Mouse (Mus musculus) adipocyte (in vitro differentiated cells): ENCODE results near the gene Ino80d.

Experiments
- DNase-seq: peaks from one replicate; pipeline ENCODE4 v3.0.0-alpha.2; 2016; ENCODE audit warnings: low spot score

Gene Ino80d

GRCm38 (mm10) chr1:62991021-62991420 is 123.4 kb downstream of the Ino80d start:
- no peak for DNase-seq

GRCm38 (mm10) chr1:62987561-62987960 is 126.9 kb downstream of the Ino80d start:
- no peak for DNase-seq

DNA sequence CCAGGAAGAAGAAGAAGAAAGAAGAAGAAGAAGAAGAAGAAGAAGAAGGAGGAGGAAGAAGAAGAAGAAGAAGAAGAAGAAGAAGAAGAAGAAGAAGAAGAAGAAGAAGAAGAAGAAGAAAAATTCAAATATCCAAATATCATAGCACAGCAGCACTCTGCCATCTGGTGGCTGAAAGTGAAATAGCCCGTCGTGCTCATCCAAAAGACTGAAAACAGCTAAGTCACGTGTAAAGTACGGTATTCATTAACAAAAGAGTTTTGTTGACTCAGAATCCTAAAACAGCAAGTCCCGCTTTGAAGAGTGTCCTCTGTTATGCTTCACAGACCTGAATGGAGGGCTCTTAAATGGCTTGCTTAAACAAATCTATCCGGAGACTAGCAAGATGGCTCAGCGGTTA is 128.2 kb downstream of the Ino80d start:
- DNase-seq = peak; percentile 65

DNA sequence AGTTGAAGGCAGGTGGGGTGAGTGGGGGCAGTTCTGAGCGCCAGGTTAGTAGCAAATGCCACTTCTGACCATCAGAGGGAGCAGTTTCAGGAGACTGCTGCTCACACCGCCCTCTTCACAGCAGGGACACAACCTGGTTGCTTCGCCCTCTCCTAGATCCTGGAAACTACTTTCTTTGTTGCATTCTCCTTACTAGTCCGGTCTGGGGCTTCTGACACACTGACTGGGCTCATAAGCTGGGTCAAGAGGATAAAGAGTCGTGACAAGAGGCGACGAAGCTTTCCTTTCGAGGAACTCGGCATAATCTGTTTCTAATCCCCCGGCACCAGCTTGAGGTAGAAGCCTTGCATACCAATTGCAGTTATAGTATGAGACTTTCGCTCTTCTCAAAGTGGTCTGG is 129.9 kb downstream of the Ino80d start:
- DNase-seq = peak; percentile 16

DNA sequence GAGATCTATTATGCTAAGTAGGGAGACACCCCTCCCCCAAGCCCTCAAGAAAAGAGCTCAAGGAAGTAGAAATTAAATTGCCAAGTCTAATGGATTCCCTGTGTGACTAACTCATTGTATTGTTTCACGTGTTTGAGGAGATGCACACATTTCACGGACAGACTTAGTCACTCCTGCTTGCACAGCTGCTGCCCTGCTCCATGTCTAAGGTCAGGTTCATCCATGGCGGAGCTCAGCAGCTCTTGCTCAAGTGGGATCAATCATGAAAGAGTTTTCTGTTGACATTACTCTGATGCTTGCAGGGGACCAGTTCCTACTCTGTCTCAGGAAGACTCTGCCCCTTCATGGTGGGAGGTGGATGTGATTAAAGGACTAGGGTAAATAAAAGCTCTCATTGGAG is 137.7 kb downstream of the Ino80d start:
- no peak for DNase-seq

DNA sequence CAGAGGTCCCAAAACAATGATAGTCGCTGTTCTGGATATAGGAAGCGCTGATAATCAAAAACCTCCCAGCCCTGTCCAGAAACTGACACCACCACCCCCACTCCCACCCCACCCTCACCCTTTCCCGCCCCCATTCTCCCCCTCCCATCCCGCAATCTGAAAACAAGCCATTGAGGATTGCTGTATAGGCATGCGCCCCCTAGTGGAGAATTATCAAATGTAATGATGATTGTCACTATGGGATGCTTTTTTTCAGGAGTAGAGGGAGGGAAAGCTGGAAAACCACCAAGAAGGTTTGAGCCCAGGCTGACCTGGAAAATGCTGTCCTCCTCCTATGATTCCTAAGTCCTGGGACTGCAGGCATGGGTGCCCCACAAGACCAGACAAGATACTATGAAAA is 147.6 kb downstream of the Ino80d start:
- peak; percentile 17 for DNase-seq

DNA sequence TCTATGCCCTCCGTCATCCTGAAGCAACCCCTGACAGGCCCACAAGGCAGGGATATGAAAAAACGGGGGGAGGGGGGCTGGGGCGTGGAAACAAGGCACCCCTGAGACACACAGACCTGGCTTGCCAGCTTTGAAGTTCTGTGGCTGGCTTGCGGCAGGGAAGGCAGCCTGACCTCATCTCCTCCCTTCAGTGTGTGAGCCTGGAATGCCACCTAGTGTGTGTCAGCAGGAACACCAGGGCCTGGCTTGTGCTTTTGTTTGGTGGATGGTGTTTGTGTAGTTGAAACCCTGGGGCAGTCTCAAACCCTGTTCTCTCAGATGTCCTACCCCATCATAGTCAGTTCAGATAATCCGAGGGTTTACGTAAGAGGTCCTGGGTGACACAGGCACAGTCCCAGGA is 150.2 kb downstream of the Ino80d start:
- peak; percentile 71 for DNase-seq

- DNase-seq = no peak
Observed at GRCm38 (mm10) chr1:62956942-62957645, 157.4 kb downstream of the Ino80d start.

- DNase-seq = no peak
Observed at GRCm38 (mm10) chr1:62956526-62956925, 157.9 kb downstream of the Ino80d start.

GRCm38 (mm10) chr1:62955340-62955739 is 159.1 kb downstream of the Ino80d start:
- no peak for DNase-seq

DNA sequence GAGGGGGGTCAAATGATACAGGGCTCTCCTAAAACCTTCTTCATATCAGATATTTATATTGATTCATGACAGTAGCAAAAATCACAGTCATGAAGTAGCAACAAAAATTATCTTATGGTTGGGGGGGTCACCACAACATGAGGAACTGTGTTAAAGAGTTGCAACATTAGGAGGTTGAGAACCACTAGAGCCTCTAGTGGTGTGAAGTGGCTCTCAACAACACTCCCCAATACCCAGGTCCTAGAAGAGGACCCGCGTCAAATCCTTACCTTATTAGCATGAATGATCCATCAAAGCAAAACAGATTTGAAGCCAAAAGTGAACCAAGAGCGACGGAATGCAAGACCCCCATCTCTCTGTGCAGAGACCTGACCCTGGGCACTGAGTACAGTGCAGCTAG is 161.4 kb downstream of the Ino80d start:
- DNase-seq = no peak

DNA sequence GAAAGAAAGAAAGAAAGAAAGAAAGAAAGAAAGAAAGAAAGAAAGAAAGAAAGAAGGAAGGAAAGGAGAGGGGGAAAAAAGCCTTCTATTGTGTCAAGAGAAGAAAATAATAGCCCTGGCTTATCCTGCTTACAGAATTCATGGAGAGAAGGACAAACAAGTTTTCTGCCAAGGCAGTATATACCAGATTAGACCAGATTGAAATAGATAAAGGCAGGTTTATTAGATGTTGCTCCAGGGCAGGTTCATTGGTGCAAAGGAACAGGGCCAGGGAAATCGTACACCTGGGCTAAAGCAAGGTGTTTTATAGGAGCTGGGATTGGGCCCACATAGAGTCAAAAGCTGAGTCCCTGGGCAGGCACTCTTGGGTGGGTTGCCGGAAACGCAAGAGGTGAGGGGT is 162.1 kb downstream of the Ino80d start:
- DNase-seq = no peak

- peak; percentile 55 for DNase-seq
Observed at GRCm38 (mm10) chr1:62951067-62951809, 163.2 kb downstream of the Ino80d start.

- DNase-seq = no peak
Observed at GRCm38 (mm10) chr1:62950526-62950925, 163.9 kb downstream of the Ino80d start.

DNA sequence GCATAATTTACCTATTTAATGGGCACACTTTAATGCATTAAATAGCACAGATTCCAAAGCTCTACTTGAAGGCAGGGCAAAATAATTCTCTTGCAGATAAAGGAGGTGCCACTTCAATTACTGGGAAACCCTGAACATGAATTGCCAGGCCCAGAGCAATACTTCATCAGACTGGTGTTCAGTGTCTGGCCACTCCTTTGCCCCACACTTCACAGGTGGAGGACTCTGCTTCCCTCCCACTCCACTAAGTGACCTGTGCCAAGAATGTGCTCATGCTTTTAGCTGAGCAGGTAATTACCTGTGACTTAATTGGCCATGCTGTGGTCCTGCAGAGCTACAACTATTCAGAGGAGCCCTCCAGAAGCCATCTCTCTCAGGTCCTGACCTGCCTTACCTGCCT is 166.7 kb downstream of the Ino80d start:
- DNase-seq = no peak

- DNase-seq = no peak
Observed at GRCm38 (mm10) chr1:62946987-62947386, 167.5 kb downstream of the Ino80d start.

GRCm38 (mm10) chr1:62934752-62935329 is 179.6 kb downstream of the Ino80d start:
- DNase-seq = no peak

DNA sequence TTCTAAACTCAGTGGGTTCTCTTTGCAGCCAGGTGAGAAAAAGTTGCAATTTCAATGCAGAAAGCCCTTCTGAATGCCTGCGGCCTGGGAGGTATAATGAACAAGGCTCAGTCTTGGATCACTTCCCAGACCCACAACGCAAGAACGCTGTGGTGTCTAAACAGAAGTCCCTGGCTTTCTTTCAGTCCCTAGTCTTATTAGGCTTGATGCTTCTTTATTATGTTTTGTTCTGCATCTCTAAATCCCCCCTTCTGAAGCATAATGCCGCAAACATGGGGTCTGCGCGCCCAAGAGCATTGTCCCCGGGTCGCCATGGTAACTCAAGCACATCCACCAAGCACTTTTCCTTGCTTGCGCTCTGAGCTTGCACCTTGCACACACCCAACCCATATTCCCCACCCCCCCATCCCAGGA is 180.4 kb downstream of the Ino80d start:
- no peak for DNase-seq

GRCm38 (mm10) chr1:62933288-62934099 is 181.0 kb downstream of the Ino80d start:
- DNase-seq = no peak

GRCm38 (mm10) chr1:62929477-62929876 is 185.0 kb downstream of the Ino80d start:
- DNase-seq = peak; percentile 62

- no peak for DNase-seq
Observed at GRCm38 (mm10) chr1:62919219-62919618, 195.2 kb downstream of the Ino80d start.

- DNase-seq = no peak
Observed at GRCm38 (mm10) chr1:62916609-62917008, 197.9 kb downstream of the Ino80d start.
